Mouse (Mus musculus) C2C12 (cell line): ENCODE results near the gene Ccdc146. TPM values are rescaled to one million over a fixed set of nuclear protein-coding genes. Genes with fewer than 3 reads are reported as not detected.
"Not testable (repeated sequence)": the region's sequence is repeated elsewhere in the genome, so short reads cannot be mapped to it uniquely, and the experiment has no call there.

ENCODE experiments used
- H3K27me3 ChIP-seq: one replicate; pipeline ENCODE4 v1.6.1; 2011; ENCODE audit not compliant: control insufficient read depth, insufficient read depth, insufficient read length
- H3K36me3 ChIP-seq: one replicate; pipeline ENCODE4 v1.6.1; 2011; ENCODE audit not compliant: control insufficient read depth, insufficient read depth
- H3K4me3 ChIP-seq: one replicate; pipeline ENCODE4 v1.5.1; 2011; ENCODE audit warnings: mild to moderate bottlenecking, control low read depth; ENCODE audit not compliant: poor library complexity, insufficient read depth, severe bottlenecking
- H3K79me2 ChIP-seq: one replicate; pipeline ENCODE4 v1.6.1; 2011; ENCODE audit not compliant: control insufficient read depth, insufficient read depth
- H3K79me3 ChIP-seq: one replicate; pipeline ENCODE4 v1.6.1; 2011; ENCODE audit warnings: low read depth, control low read depth
- H3ac ChIP-seq: one replicate; pipeline ENCODE3; 2011; ENCODE audit warnings: low read depth; ENCODE audit not compliant: control insufficient read depth, insufficient read length
- CEBPB ChIP-seq: IDR thresholded peaks from one replicate; pipeline ENCODE4 v1.6.1; 2011; ENCODE audit warnings: low read depth, mild to moderate bottlenecking, control low read depth, moderate library complexity
- CTCF ChIP-seq: IDR thresholded peaks from one replicate; pipeline ENCODE4 v1.5.1; 2011; ENCODE audit not compliant: control insufficient read depth, insufficient read depth, insufficient read length
- FOSL1 ChIP-seq: IDR thresholded peaks from one replicate; pipeline ENCODE4 v1.8.0; 2011; ENCODE audit warnings: mild to moderate bottlenecking, low read length; ENCODE audit not compliant: poor library complexity, insufficient read depth, severe bottlenecking
- MAX ChIP-seq: IDR thresholded peaks from one replicate; pipeline ENCODE4 v1.6.1; 2011; ENCODE audit warnings: mild to moderate bottlenecking, control low read depth
- MYOD1 ChIP-seq: IDR thresholded peaks from one replicate; pipeline ENCODE4 v1.6.1; 2011; ENCODE audit warnings: low read depth; ENCODE audit not compliant: control insufficient read depth, insufficient read length
- MYOG ChIP-seq: IDR thresholded peaks from one replicate; pipeline ENCODE4 v1.6.1; 2011; ENCODE audit not compliant: control insufficient read depth, insufficient read length; ENCODE audit errors: extremely low read depth
- USF1 ChIP-seq: IDR thresholded peaks from one replicate; pipeline ENCODE4 v1.6.1; 2011; ENCODE audit warnings: low read depth, mild to moderate bottlenecking, control low read depth, moderate library complexity
- polyA plus RNA-seq: library from polyadenylated mRNA; unstranded; fragments of >200 nt; fragmentation: generic; extraction: Trizol; gene quantifications from one replicate; pipeline ENCODE4 v1.2.1, GENCODE M21; 2012; ENCODE audit warnings: missing spikeins

The Ccdc146 gene
- polyA plus RNA-seq, 1 experiment, result not detected

GRCm38 (mm10) chr5:21290594-21290993 lies 133.9 kb downstream of the Ccdc146 start:
- H3K4me3 ChIP-seq, result no peak overlapping the region
- no peaks in the 10 kb centered on the region for H3K36me3 ChIP-seq
- H3ac ChIP-seq, result no peak overlapping the region
- no peaks in the 10 kb centered on the region for H3K27me3 ChIP-seq
- no peak for TF ChIP-seq USF1
- no peak for TF ChIP-seq MAX
- TF ChIP-seq CEBPB, result no peak
- no peak for TF ChIP-seq MYOD1
- TF ChIP-seq FOSL1, result no peak
- no peak for TF ChIP-seq CTCF
- no peak for TF ChIP-seq MYOG
- H3K79me2 ChIP-seq, result no peaks in the 10 kb centered on the region
- H3K79me3 ChIP-seq, result no peaks in the 10 kb centered on the region

DNA sequence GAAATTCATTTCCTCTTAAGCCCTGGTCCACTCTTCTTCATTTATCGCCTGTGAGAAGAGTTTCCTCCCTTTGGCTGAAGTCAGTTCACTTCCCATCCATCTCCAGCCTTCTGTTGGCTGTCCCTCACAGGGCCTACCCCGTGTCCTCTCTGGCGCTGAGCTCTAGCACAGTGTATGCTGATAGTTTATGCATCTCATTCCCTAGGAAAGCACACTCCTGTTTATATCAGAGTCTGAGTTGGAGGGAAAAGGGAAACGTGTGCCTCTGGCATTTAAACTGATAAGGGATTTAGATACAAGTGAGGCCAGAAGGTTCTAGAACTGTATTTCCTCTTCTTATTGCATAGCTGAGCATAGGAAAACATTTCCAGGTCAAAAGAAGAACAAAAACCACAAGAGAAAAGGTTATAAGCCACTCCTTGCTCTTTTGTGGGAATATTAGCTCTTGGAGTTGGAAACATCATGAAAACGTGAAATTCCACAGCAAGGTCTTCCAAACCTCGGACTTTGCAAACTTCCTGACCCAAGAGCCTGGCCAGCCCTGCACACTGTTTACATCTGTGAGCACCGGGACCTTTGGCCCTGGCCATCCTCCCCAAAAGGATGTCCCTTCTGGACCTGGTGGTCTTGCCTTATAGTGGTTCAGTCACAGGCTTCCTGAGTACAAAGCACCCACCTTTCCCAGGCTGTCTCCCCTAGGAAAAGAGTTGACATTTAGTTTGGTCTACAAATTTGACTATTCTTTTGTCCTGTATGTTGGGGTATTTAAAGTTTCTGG lies 135.6 kb downstream of the Ccdc146 start:
- Histone ChIP-seq H3K79me3 (no peaks in the 10 kb centered on the region), H3ac (no peak overlapping the region), H3K79me2 (no peaks in the 10 kb centered on the region), H3K4me3 (no peak overlapping the region), H3K36me3 (no peaks in the 10 kb centered on the region), H3K27me3 (no peaks in the 10 kb centered on the region)
- no peak for TF ChIP-seq CEBPB
- TF ChIP-seq MYOG, result no peak
- TF ChIP-seq CTCF, result no peak
- TF ChIP-seq MYOD1, result no peak
- TF ChIP-seq FOSL1, result no peak
- no peak for TF ChIP-seq USF1
- TF ChIP-seq MAX, result no peak

GRCm38 (mm10) chr5:21283356-21284062 lies 141.0 kb downstream of the Ccdc146 start:
- H3ac ChIP-seq, result no peak overlapping the region
- H3K27me3 ChIP-seq, result no peaks in the 10 kb centered on the region
- H3K79me3 ChIP-seq, result no peaks in the 10 kb centered on the region
- H3K36me3 ChIP-seq, result no peaks in the 10 kb centered on the region
- H3K79me2 ChIP-seq, result no peaks in the 10 kb centered on the region
- TF ChIP-seq USF1 (peak; percentile 82), CEBPB (no peak)
- no peak overlapping the region for H3K4me3 ChIP-seq

DNA sequence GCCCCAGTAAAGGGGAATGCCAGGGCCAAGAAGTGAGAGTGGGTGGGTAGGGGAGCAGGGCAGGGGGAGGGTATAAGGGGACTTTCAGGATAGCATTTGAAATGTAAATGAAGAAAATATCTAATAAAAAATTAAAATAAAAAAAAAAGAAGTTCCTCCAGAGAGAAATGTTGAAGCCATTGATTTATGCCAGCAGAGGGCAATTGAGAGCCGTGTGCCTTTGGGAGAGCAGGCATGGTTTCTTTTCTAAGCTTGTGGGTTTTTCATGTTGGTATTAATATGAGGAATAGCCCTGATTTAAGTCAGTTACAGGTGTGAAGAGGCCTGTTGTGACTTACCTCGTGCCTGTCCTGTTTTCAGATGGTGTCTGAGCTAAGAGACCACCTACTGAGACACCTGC lies 146.8 kb downstream of the Ccdc146 start:
- not testable (repeated sequence) for H3ac ChIP-seq, H3K79me3 ChIP-seq, H3K27me3 ChIP-seq, H3K36me3 ChIP-seq, H3K4me3 ChIP-seq, H3K79me2 ChIP-seq

DNA sequence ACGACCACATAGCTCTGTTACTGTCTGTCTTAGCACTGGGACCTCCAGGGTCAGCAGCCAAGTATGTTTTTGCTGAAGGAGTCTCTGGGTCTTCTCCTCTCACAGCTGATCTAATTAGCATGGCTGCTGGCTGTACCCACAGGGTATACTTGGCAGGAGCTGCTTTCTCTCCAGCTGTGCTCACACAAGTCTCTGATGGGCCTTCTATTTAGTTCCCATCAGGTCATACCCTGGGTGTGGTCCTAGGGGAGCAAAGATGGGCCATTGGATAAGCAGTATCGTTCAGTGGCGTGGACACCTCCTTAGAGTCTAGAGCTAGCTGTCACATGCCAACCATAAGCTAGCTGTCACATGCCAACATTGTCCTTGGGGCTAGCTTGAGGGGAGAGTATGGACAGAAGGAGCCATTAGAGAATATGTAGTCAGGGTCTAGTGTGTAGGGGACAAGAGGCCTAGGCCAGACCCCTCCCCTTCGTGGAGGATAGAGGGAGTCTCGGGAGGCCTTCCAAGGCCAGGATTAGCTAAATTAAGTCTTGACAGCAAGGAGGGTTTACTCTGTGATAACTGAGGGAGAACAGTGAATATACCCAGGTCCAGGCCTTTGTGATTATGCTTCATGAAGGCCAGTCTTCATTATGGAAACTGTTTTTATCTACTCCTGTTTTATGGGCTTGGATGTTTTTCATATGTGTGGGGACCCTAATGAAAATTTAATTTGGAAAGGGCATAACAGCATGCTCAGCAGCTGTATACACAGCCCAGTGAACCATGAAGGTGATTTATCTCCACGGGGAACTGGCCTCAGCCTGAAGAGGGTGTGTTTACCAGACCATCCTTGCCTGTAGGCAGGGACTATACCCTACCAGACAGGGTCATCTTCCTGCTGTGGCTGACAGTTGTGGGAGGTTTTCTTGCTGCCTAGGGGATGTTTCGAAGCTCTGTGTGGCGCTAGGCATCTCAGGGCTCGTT lies 152.8 kb downstream of the Ccdc146 start:
- no peaks in the 10 kb centered on the region for H3K36me3 ChIP-seq
- H3K27me3 ChIP-seq, result no peaks in the 10 kb centered on the region
- no peak overlapping the region for H3K4me3 ChIP-seq
- H3K79me3 ChIP-seq, result no peaks in the 10 kb centered on the region
- H3ac ChIP-seq, result no peak overlapping the region
- no peak for TF ChIP-seq MAX
- TF ChIP-seq MYOD1, result no peak
- TF ChIP-seq USF1, result no peak
- TF ChIP-seq CTCF, result no peak
- TF ChIP-seq MYOG, result no peak
- TF ChIP-seq CEBPB, result no peak
- TF ChIP-seq FOSL1, result no peak
- no peaks in the 10 kb centered on the region for H3K79me2 ChIP-seq
